Mouse (Mus musculus) heart, postnatal 0 days (tissue): ENCODE results near the gene Ankib1. TPM values are rescaled to one million over a fixed set of nuclear protein-coding genes. Genes with fewer than 3 reads are reported as not detected.

Experiments
- ATAC-seq: fragments of 200-750 bp; cut with Nextera tagmentation; 2 replicates; pipeline ENCODE4 v1.8.0; 2017; ENCODE audit warnings: low read depth, moderate number of reproducible peaks, moderate library complexity; ENCODE audit not compliant: insufficient read depth
- DNase-seq: peaks from one replicate; pipeline ENCODE4 v3.0.0-alpha.2; 2016; ENCODE audit warnings: low spot score
- H3K27ac ChIP-seq: fragments of 300-500 bp; sonication (generic); 2 replicates; pipeline ENCODE4 v1.5.1; 2014; ENCODE audit warnings: low read depth, mild to moderate bottlenecking
- H3K27me3 ChIP-seq: fragments of 300-500 bp; sonication (generic); 2 replicates; pipeline ENCODE4 v1.6.1; 2014; ENCODE audit warnings: low read length, mixed read lengths; ENCODE audit not compliant: control insufficient read depth, insufficient read depth
- H3K36me3 ChIP-seq: fragments of 300-500 bp; sonication (generic); replicated peaks from 2 replicates; pipeline ENCODE4 v1.6.1; 2014; ENCODE audit warnings: low read length, mixed read lengths; ENCODE audit not compliant: control insufficient read depth, insufficient read depth
- H3K4me1 ChIP-seq: fragments of 300-500 bp; sonication (generic); 2 replicates; pipeline ENCODE4 v1.6.1; 2014; ENCODE audit warnings: antibody characterized with exemption; ENCODE audit not compliant: control insufficient read depth, insufficient read depth
- H3K4me2 ChIP-seq: fragments of 300-500 bp; sonication (generic); 2 replicates; pipeline ENCODE4 v1.6.1; 2014; ENCODE audit warnings: low read depth, mild to moderate bottlenecking, low read length, moderate library complexity
- H3K4me3 ChIP-seq: fragments of 300-500 bp; sonication (generic); 2 replicates; pipeline ENCODE4 v1.5.1; 2014; ENCODE audit warnings: low read depth, low read length
- H3K9ac ChIP-seq: fragments of 300-500 bp; sonication (generic); replicated peaks from 2 replicates; pipeline ENCODE4 v1.6.1; 2014; ENCODE audit warnings: low read depth, low read length, mixed read lengths
- H3K9me3 ChIP-seq: fragments of 300-500 bp; sonication (generic); replicated peaks from 2 replicates; pipeline ENCODE4 v1.6.1; 2016; ENCODE audit warnings: low read length; ENCODE audit not compliant: control insufficient read depth
- CTCF ChIP-seq: IDR thresholded peaks from 2 replicates; pipeline ENCODE4 v1.5.1; 2016; ENCODE audit warnings: antibody characterized with exemption, control low read depth, low read depth
- EP300 ChIP-seq: IDR thresholded peaks from 2 replicates; pipeline ENCODE4 v1.6.1; 2016; ENCODE audit warnings: antibody characterized with exemption, low read depth
- WGBS: fragments of 180-500 bp; shearing (Covaris S2); extraction: QIAGEN DNeasy Blood & Tissue Kit; methylation state at CpG from one replicate; pipeline ENCODE4 v1.1.7; 2014; 5-methylcytosine and 5-hydroxymethylcytosine counted together
- polyA plus RNA-seq: library from polyadenylated mRNA; unstranded; fragments of >200 nt; fragmentation: Nextera tagmentation; extraction: Ambion mirVana; gene quantifications from 2 replicates; pipeline ENCODE4 v1.2.1, GENCODE M21; 2015
- total RNA-seq: library from RNA; depleted of rRNA; stranded (reverse); fragments of >200 nt; gene quantifications from 2 replicates; pipeline ENCODE4 v1.2.3, GENCODE M21; 2014; ENCODE audit warnings: low replicate concordance; rRNA removed

The Ankib1 gene
- total RNA-seq (10.2 and 13.3 TPM in 2 replicates), polyA plus RNA-seq (3.5 and 3.7 TPM in 2 replicates)

GRCm38 (mm10) chr5:3802433-3803291 lies at the start of gene Ankib1, which contains the start of gene Krit1:
Gene Ankib1, minus strand, starts transcription at chr5:3802925.
Gene Krit1, plus strand, starts transcription at chr5:3803184.
- Histone ChIP-seq H3K4me1 (peaks cover 6% of the 10 kb centered on the region; the same call in 1 of the 2 replicates), H3K27me3 (no peaks in the 10 kb centered on the region), H3K4me2 (peak within 1 kb of the TSS; percentile 70), H3K36me3 (no peaks in the 10 kb centered on the region), H3K9me3 (no peaks in the 10 kb centered on the region), H3K9ac (peak within 1 kb of the TSS; percentile 83), H3K4me3 (peak within 1 kb of the TSS; percentile 95), H3K27ac (peak within 1 kb of the TSS; percentile 90)
- ATAC-seq (peak; percentile 92), DNase-seq (peak; percentile 80)
- TF ChIP-seq CTCF (no peak), EP300 (peak; percentile 32; the same call in 1 of the 2 replicates)
- under 1% methylated on average over 81 of the region's 109 CpGs for WGBS

DNA sequence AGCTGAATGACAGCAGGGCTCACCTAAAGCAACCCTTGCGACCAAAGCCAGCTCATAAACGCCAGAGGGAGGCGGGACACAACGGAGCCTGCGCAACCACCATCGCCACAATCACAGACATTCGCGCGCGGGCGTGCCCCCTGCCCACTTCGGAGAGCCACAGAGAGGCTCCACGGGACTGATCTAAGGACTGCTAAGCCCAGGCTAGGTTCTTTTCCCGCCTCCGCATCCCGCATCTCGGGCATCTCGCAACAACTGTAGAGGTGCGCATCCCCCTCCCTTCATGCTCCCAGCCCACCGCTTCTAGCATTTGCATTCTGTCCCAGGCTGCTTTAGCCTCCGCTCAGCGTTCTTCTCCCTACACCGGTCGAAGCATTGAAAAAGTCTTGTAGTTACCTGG lies 42.3 kb upstream of the Ankib1 start, which contains the start of gene Lrrd1:
Gene Lrrd1 (plus strand): TSS at position 148 of the 400 bp plus-strand sequence.
- no peak within 1 kb of the TSS for H3K9ac ChIP-seq

DNA sequence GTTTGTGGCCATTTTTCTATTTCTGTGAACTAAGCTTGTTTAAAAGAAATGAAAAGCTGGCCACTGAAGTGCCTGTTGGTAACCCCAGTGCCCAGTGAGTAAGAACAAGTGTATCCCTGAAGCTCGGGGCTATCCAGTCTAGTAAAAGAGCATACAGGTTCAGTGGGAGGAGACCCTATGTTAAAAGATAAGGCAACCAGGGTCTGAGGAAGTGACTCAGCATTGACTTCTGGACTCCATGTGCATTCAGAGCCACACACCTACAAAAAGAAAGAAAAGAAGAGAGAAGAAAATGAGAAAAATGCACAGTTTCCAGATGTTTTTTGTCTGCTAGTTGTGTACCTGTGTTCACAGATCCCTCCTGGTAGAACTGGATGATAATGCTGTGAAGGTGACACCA lies 31.4 kb upstream of the Ankib1 start:
- Histone ChIP-seq H3K36me3 (peaks cover 41% of the 10 kb centered on the region), H3K4me1 (no peaks in the 10 kb centered on the region), H3K9ac (no peak overlapping the region), H3K9me3 (no peaks in the 10 kb centered on the region), H3K4me3 (no peak overlapping the region), H3K4me2 (no peak overlapping the region), H3K27ac (no peak overlapping the region), H3K27me3 (no peaks in the 10 kb centered on the region)
- DNase-seq (no peak), ATAC-seq (no peak)
- no peak for TF ChIP-seq EP300
- no peak for TF ChIP-seq CTCF
- WGBS, result 55% methylated on average over 1 of the region's 1 CpGs

More for the DNA sequence above, 42.3 kb upstream of the Ankib1 start, which contains the start of gene Lrrd1:
- H3K4me2 ChIP-seq, result peak within 1 kb of the TSS; percentile 73
- no peaks in the 10 kb centered on the region for H3K9me3 ChIP-seq
- peak within 1 kb of the TSS; percentile 41 for H3K4me3 ChIP-seq
- peaks cover 18% of the 10 kb centered on the region; the same call in 1 of the 2 replicates for H3K36me3 ChIP-seq
- TF ChIP-seq EP300 (no peak), CTCF (no peak)
- DNase-seq (peak; percentile 16), ATAC-seq (no peak)
- no peak within 1 kb of the TSS for H3K27ac ChIP-seq
- H3K27me3 ChIP-seq, result no peaks in the 10 kb centered on the region
- peaks cover 4% of the 10 kb centered on the region; the same call in 1 of the 2 replicates for H3K4me1 ChIP-seq
- 8% methylated on average over 24 of the region's 24 CpGs for WGBS

GRCm38 (mm10) chr5:3808472-3808871 lies 5.7 kb upstream of the Ankib1 start:
- H3K36me3 ChIP-seq, result peaks cover 25% of the 10 kb centered on the region
- DNase-seq (no peak), ATAC-seq (no peak)
- H3K9me3 ChIP-seq, result no peaks in the 10 kb centered on the region
- no peak overlapping the region for H3K9ac ChIP-seq
- WGBS, result 94% methylated on average over 1 of the region's 1 CpGs
- no peak overlapping the region for H3K27ac ChIP-seq
- peaks cover 6% of the 10 kb centered on the region; the same call in 1 of the 2 replicates for H3K4me1 ChIP-seq
- H3K4me3 ChIP-seq, result no peak overlapping the region
- TF ChIP-seq EP300, result no peak
- TF ChIP-seq CTCF, result no peak
- no peak overlapping the region for H3K4me2 ChIP-seq
- no peaks in the 10 kb centered on the region for H3K27me3 ChIP-seq

- no peaks in the 10 kb centered on the region for H3K9me3 ChIP-seq
- H3K27me3 ChIP-seq, result no peaks in the 10 kb centered on the region
- peaks cover 5% of the 10 kb centered on the region; the same call in 1 of the 2 replicates for H3K36me3 ChIP-seq
- WGBS, result under 1% methylated on average over 36 of the region's 36 CpGs
- DNase-seq, result peak; percentile 43
- TF ChIP-seq CTCF (no peak), EP300 (peak; percentile 30; the same call in 1 of the 2 replicates)
- peak overlapping the region; percentile 83 for H3K9ac ChIP-seq
- peak overlapping the region; percentile 90 for H3K27ac ChIP-seq
- ATAC-seq, result peak; percentile 57
- peak overlapping the region; percentile 70 for H3K4me2 ChIP-seq
- H3K4me1 ChIP-seq, result peaks cover 6% of the 10 kb centered on the region; the same call in 1 of the 2 replicates
- peak overlapping the region; percentile 95 for H3K4me3 ChIP-seq
Measured at GRCm38 (mm10) chr5:3803292-3804165, 804 bp upstream of the Ankib1 start.
